Mouse (Mus musculus): ENCODE data around the gene Wdr26. TPM values are rescaled to one million over a fixed set of nuclear protein-coding genes. Genes with fewer than 3 reads are reported as not detected.

The Wdr26 gene
- polyA plus RNA-seq, 1 experiment from 2014 or later, result 128 TPM

DNA sequence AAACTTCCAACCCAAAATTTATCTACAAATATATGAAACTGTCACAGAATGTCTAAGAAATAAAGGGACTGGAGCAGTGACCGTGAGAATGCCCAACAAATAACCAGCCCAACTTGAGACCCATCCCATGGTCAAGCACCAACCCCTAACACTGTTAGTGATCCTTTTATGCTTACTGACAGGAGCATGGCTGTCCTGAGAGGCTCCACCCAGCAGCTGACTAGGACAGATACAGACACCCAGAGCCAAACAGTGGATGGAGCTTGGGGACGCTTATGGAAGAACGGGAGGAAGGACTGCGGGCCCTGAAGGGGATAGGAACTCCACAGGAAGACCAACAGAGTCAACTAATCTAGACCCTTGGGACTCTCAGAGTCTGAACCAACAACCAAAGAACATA is 22.9 kb downstream of the Wdr26 start:
- TF ChIP-seq CTCF (IDR thresholded peaks at IDR 0.05), result no peak
- DNase-seq (ENCODE audit: low read depth, low spot score) (no peak), ATAC-seq (no peak)
- ChIA-PET CTCF (no interaction called here), POLR2A (no interaction called here)
- in situ Hi-C loops (cut with MboI; ENCODE audit: low pct_unique_long_range_greater_than_20kb), result no loop called here
- no peaks in the 10 kb centered on the region for H3K27me3 ChIP-seq

DNA sequence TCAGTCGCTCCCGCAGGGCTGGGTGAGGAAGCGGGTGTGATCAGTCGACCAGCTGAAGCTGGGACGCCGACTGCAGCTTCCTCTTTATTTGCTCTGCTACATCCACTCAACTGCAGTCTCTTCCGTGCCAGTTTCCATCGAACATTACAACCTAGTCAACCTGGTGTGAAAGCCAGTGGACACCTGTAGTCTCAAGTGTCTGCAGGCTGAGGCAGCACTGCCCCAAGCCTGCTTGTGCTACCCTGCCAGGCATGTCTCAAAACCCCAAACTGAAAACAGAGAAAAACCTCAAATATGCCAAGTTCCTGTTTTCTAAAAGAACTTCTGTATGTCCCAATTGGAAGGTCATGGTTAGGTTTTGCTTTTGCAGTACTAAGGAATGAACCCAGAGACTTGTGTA is 41.6 kb downstream of the Wdr26 start:
- no peak for TF ChIP-seq CTCF (IDR thresholded peaks at IDR 0.05)
- ChIA-PET POLR2A (no interaction called here), CTCF (no interaction called here)
- DNase-seq (ENCODE audit: low read depth, low spot score), result no peak
- in situ Hi-C loops (cut with MboI; ENCODE audit: low pct_unique_long_range_greater_than_20kb), result no loop called here
- no peak for ATAC-seq
- H3K27me3 ChIP-seq, result no peaks in the 10 kb centered on the region

DNA sequence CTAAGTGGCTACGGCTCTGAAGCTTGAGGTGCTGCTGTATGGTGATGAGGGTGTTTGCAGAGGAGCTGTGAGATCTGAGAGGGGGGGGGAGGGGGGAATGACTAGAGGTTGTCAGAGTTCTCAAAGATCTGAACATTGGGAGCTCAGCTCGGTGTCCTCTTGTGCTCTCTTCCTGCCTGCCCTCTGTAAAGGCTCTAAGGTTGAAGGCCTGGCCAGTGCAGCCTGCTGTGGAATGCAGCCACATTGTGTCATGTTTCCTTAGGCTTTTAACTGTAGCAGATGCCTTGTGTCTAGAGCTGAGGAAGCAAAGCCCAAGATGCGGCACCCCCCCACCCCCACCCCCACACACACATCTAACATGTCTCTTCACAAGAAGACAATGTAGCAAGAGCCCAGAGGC is 43.4 kb downstream of the Wdr26 start:
- in situ Hi-C loops (cut with MboI; ENCODE audit: low pct_unique_long_range_greater_than_20kb), result no loop called here
- ATAC-seq (no peak), DNase-seq (ENCODE audit: low read depth, low spot score) (no peak)
- no peak for TF ChIP-seq CTCF (IDR thresholded peaks at IDR 0.05)
- H3K27me3 ChIP-seq, result no peaks in the 10 kb centered on the region
- POLR2A ChIA-PET, result interaction anchor here (0.5 to 0.6 kb wide), 2 partner anchors 13 to 16 kb away, joined by 3 to 4 read pairs; no protein-coding TSS in a partner anchor
- CTCF ChIA-PET, result no interaction called here

DNA sequence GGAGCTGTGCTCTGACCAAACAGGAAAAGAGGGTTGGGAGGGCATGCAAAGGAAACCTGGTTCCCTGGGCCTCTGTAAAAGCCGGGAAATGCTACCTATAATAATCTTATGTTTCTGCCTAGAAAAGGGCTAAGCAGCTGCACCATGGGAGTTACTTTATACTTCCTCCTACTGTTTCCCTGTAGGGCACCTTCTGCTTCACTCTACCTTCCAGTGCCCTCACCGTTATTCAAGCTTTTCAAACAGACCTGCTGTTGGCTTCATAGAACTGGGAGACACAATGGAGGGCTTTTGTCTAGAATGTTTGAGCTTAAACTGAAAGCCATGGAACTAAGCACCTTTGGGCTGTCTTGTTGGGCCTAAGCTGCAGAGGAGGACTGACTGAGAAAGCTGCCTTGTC is 44.0 kb downstream of the Wdr26 start:
- DNase-seq (ENCODE audit: low read depth, low spot score) (no peak), ATAC-seq (no peak)
- POLR2A ChIA-PET, result interaction anchor here (0.5 to 0.6 kb wide), 2 partner anchors 12 to 16 kb away, joined by 3 to 4 read pairs; no protein-coding TSS in a partner anchor
- CTCF ChIA-PET, result no interaction called here
- no peak for TF ChIP-seq CTCF (IDR thresholded peaks at IDR 0.05)
- in situ Hi-C loops (cut with MboI; ENCODE audit: low pct_unique_long_range_greater_than_20kb), result no loop called here
- no peaks in the 10 kb centered on the region for H3K27me3 ChIP-seq

DNA sequence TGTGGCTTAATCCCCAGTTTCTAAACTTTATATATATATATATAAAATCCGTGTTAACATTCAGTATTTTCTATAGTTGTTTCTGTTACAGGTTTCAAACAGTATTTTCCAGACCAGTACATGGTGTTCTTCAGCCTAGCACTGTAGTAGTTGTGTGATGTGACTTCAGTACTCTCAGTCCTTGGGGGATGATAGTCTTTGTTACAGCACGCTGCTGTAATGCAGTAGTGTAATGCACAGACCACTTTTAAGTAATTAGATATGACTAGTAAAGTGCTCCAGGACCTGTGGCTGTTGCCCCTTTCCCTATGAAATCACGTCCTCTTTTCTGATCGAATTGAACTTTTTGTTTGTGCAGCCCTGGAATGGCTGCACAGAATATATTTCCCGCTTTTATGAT is 60.3 kb downstream of the Wdr26 start:
- DNase-seq (ENCODE audit: low read depth, low spot score) (no peak), ATAC-seq (no peak)
- no peak for TF ChIP-seq CTCF (IDR thresholded peaks at IDR 0.05)
- ChIA-PET CTCF (interaction anchor here (1.2 kb wide), 1 partner anchor 129 kb away, joined by 3 read pairs; no protein-coding TSS in a partner anchor), POLR2A (interaction anchor here (0.6 kb wide), 1 partner anchor 373 kb away, joined by 3 read pairs; no protein-coding TSS in a partner anchor)
- in situ Hi-C loops (cut with MboI; ENCODE audit: low pct_unique_long_range_greater_than_20kb), result no loop called here
- H3K27me3 ChIP-seq, result no peaks in the 10 kb centered on the region

DNA sequence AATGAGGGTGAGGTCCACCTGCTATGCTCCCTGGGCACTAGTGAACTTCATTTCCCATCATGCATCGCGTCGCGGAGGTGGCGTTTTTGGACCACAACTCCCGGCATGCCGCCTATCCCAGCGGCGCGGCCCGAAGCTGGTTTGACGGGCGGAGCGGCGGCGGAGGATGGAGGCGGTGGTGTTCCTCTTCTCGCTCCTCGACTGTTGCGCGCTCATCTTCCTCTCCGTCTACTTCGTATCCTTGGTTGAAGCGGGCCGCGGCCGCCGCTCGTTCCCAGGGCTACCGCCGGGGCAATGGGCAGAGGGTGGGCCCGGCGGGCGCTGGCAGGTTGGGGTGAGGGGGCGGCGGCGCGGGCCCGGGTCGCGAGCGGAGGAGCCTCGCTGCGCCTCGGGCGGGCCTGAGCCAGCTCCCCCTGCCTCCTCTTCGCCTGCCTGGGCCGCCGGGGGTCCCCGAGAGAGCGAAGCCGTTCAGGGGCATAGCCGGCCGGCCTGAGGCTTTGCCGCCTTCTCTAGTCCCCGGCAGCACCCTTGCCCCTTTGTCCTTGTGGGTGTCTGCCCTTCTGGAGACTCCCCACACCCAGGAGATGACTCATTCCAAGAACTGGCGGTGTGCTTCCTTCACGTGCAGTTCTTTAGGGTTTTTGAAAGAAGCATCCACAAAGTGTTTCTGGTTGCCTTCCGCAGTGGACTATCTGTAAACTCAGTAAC is 60.8 kb downstream of the Wdr26 start:
- no peaks in the 10 kb centered on the region for H3K27me3 ChIP-seq
- no peak for TF ChIP-seq CTCF (IDR thresholded peaks at IDR 0.05)
- ATAC-seq (peak; percentile 90), DNase-seq (ENCODE audit: low read depth, low spot score) (peak; percentile 43)
- in situ Hi-C loops (cut with MboI; ENCODE audit: low pct_unique_long_range_greater_than_20kb), result no loop called here
- ChIA-PET POLR2A (interaction anchor here (0.6 kb wide), 1 partner anchor 373 kb away, joined by 3 read pairs; no protein-coding TSS in a partner anchor), CTCF (no interaction called here)

DNA sequence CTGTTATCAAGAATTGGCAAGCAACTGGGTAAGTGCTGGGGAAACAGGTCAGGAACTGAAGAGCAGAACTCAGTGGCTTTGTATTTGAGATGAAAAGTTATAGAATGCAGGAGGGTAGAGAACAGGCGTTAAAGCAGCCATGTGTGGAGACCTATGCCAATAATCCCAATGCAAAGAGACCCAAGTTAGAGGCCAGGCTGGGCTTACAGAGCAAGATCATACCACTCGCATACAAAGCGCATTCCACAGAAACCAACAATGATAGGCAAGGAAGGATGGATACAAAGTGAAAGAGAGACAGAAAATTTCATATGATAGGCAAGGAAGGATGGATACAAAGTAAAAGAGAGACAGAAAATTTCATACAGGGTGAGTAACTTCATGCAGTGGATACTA is 61.4 kb downstream of the Wdr26 start:
- no peak for TF ChIP-seq CTCF (IDR thresholded peaks at IDR 0.05)
- ChIA-PET CTCF (interaction anchor here (0.8 kb wide), 1 partner anchor 63 kb away, joined by 3 read pairs; no protein-coding TSS in a partner anchor), POLR2A (no interaction called here)
- DNase-seq (ENCODE audit: low read depth, low spot score), result no peak
- in situ Hi-C loops (cut with MboI; ENCODE audit: low pct_unique_long_range_greater_than_20kb), result no loop called here
- H3K27me3 ChIP-seq, result no peaks in the 10 kb centered on the region
- peak; percentile 15 for ATAC-seq

DNA sequence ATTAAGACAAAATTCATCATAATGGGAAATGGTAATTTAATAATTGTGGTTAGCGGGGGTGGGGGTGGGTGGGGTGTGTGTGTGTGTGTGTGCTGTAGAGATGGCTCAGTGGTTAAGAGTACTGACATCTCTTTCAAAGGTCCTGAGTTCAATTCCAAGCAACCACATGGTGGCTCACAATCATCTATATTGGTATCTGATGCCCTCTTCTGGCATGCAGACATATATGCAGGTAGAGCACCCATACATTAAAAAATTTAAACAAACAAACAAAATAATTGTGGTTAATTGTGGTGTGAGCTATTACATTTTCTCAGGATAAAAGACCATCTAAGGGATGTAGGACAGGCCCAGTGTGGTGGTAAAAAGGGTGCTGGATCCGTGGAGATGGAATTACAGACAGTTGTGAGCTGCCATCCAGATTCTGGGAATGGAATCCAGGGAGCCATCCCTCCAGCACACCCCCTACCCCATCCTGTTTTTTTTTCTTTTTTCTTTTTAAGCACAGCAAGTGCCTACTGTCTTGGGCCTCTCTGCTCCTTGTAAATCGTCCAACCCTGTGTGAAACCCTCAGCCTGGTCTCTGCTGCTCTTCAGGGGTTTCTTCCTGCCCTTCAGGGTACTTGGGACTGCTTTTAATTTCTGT is 62.3 kb downstream of the Wdr26 start:
- POLR2A ChIA-PET, result no interaction called here
- no peak for ATAC-seq
- DNase-seq (ENCODE audit: low read depth, low spot score), result no peak

DNA sequence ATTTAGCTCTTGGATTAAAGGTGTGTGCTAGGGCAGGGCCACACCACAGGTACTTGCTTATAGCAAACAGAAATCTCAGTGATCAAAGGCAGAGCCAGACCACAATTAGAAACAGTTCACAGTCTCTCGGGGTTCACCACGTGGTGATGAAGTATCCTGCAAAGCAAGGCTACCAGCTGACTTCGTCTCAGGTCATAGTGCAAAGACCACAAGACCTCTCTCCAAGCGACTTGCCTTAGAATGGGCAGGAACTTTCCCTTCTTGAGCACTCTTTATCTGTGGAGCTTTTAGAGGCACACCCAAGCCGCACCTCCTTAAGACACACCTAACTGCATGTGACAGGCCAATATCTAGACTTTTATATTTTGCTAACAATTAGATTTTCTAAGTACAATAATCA is 63.3 kb downstream of the Wdr26 start:
- no peaks in the 10 kb centered on the region for H3K27me3 ChIP-seq
- no peak for TF ChIP-seq CTCF (IDR thresholded peaks at IDR 0.05)
- POLR2A ChIA-PET, result interaction anchor here (1.0 kb wide), 1 partner anchor 65 kb away, joined by 3 read pairs; no protein-coding TSS in a partner anchor
- ATAC-seq (no peak), DNase-seq (ENCODE audit: low read depth, low spot score) (no peak)
- in situ Hi-C loops (cut with MboI; ENCODE audit: low pct_unique_long_range_greater_than_20kb), result no loop called here
- CTCF ChIA-PET, result interaction anchor here (1.2 to 1.5 kb wide), 2 partner anchors 8 to 109 kb away, joined by 3 to 4 read pairs; no protein-coding TSS in a partner anchor

More for the DNA sequence above, 62.3 kb downstream of the Wdr26 start:
- no peaks in the 10 kb centered on the region for H3K27me3 ChIP-seq
- no peak for TF ChIP-seq CTCF (IDR thresholded peaks at IDR 0.05)
- in situ Hi-C loops (cut with MboI; ENCODE audit: low pct_unique_long_range_greater_than_20kb), result no loop called here
- CTCF ChIA-PET, result interaction anchor here (0.8 to 1.5 kb wide), 3 partner anchors 17 to 110 kb away, joined by 3 to 4 read pairs (median 4); no protein-coding TSS in a partner anchor

DNA sequence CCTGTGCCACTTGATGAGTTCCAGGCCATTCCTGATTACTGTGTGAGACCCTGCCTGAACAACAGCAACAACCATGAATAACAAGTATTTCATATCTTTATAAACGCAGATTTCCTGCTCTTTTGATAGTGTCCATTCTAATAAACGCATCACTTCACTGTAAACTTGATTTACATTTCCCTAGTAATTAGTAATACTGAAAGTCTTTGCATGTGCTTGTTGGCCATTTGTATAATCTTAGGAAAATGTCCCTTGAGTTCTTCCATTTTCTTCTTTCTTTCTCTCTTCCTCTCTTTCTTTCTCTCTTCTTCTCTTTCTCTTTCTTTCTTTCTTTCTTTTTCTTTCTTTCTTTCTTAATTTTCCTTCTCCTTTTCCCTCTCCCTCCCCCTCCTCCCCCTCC is 65.6 kb downstream of the Wdr26 start:
- in situ Hi-C loops (cut with MboI; ENCODE audit: low pct_unique_long_range_greater_than_20kb), result no loop called here
- no peak for ATAC-seq
- no peaks in the 10 kb centered on the region for H3K27me3 ChIP-seq
- no peak for TF ChIP-seq CTCF (IDR thresholded peaks at IDR 0.05)
- no peak for DNase-seq (ENCODE audit: low read depth, low spot score)
- CTCF ChIA-PET, result no interaction called here
- POLR2A ChIA-PET, result no interaction called here

DNA sequence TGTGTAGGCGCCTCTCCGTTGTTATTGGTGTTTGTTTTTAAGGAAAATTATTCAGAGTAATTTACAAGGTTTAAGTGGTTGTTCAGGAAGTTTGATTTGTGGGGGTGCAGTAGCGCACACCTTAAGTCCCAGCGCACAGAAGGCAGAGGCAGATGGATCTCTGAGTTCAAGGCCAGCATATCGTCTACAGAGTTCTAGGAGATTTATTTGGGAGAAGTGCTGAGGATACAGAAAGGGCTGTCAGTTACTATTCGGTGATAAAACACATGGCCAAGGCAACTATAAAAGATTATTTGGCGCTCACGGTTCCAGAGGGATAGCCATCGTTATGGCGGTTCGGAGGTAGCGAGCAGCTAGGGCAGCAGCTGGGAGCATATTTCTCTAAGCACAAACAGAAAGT is 66.8 kb downstream of the Wdr26 start:
- TF ChIP-seq CTCF (IDR thresholded peaks at IDR 0.05), result no peak
- POLR2A ChIA-PET, result no interaction called here
- ATAC-seq (no peak), DNase-seq (ENCODE audit: low read depth, low spot score) (no peak)
- no peaks in the 10 kb centered on the region for H3K27me3 ChIP-seq
- CTCF ChIA-PET, result no interaction called here
- in situ Hi-C loops (cut with MboI; ENCODE audit: low pct_unique_long_range_greater_than_20kb), result no loop called here

All from Patski (cell line).